Mouse (Mus musculus) heart, adult 11 months (tissue): ENCODE measurements at regions not wholly inside any gene's neighbourhood (a gene's known extent, or its start where the extent isn't known, plus 50 kb on each side); places are given as distances from the start of the nearest gene placed in this dataset.

ENCODE experiments used
- DNase-seq: peaks from one replicate; pipeline ENCODE4 v3.0.0; 2022

- DNase-seq = no peak
Observed at GRCm38 (mm10) chr17:87501098-87501497, 54.4 kb upstream of the Calm2 start.

GRCm38 (mm10) chr17:87501687-87502387 is 55.1 kb upstream of the Calm2 start:
- DNase-seq = peak; percentile 91

GRCm38 (mm10) chr17:87502388-87503369 is 55.9 kb upstream of the Calm2 start:
- DNase-seq = peak; percentile 88

GRCm38 (mm10) chr17:87503491-87503890 is 56.8 kb upstream of the Calm2 start:
- DNase-seq = peak; percentile 94

- DNase-seq = no peak
Observed at GRCm38 (mm10) chr17:87504960-87505681, 58.4 kb upstream of the Calm2 start.

GRCm38 (mm10) chr17:87507848-87508247 is 61.1 kb upstream of the Calm2 start:
- DNase-seq = no peak

GRCm38 (mm10) chr17:87508582-87509253 is 62.0 kb upstream of the Calm2 start:
- peak; percentile 91 for DNase-seq

- DNase-seq = peak; percentile 93
Observed at GRCm38 (mm10) chr17:87512000-87512611, 65.4 kb upstream of the Calm2 start.

GRCm38 (mm10) chr17:87513822-87514221 is 67.1 kb upstream of the Calm2 start:
- DNase-seq = no peak

GRCm38 (mm10) chr17:87514366-87515126 is 67.8 kb upstream of the Calm2 start:
- no peak for DNase-seq

GRCm38 (mm10) chr17:87517258-87517657 is 70.5 kb upstream of the Calm2 start:
- no peak for DNase-seq

GRCm38 (mm10) chr17:87519454-87519853 is 72.7 kb upstream of the Calm2 start:
- peak; percentile 78 for DNase-seq

GRCm38 (mm10) chr17:87520841-87521240 is 74.1 kb upstream of the Calm2 start:
- DNase-seq = peak; percentile 79

- DNase-seq = peak; percentile 76
Observed at GRCm38 (mm10) chr17:87521622-87522151, 75.0 kb upstream of the Calm2 start.

GRCm38 (mm10) chr17:87522500-87523091 is 75.9 kb upstream of the Calm2 start:
- DNase-seq = peak; percentile 93

- DNase-seq = peak; percentile 91
Observed at GRCm38 (mm10) chr17:87523643-87524042, 76.9 kb upstream of the Calm2 start.

- peak; percentile 86 for DNase-seq
Observed at GRCm38 (mm10) chr17:87527174-87527573, 80.4 kb upstream of the Calm2 start.

- DNase-seq = peak; percentile 99
Observed at GRCm38 (mm10) chr17:87530162-87530817, 83.6 kb upstream of the Calm2 start.

GRCm38 (mm10) chr17:87530818-87531410 is 84.2 kb upstream of the Calm2 start:
- DNase-seq = no peak
